Mouse (Mus musculus): Measurements from ENCODE around the gene Kcna2. TPM values are rescaled to one million over a fixed set of nuclear protein-coding genes. Genes with fewer than 3 reads are reported as not detected.

Kcna2 gene
- total and polyA plus RNA-seq, 3 experiments: not detected

DNA sequence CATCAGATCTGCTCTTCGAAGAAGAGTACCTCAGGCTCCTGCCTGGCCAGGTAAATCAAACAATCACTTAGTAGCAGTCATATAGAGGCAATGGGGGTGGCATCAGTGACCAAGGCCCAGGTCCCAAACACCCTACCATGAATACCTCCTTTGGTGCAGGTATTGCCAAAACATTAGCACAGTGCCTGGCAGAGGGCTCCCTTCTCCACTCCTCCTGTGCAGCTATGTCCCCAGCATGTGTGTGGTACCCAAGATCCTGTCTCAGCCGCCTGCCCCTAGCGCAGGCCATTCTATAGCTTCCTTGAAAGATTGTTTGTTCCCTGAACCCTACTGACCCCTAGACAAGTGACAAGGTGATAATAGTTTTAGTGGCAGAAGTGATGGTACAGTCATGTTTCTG lies 2.5 kb downstream of the Kcna2 start:
- H3K27me3 ChIP-seq (replicated peaks): peaks cover 2% of the 10 kb centered on the region
- in situ Hi-C loops (cut with MboI; ENCODE audit: low pct_ligation_motif_present, low pct_unique_long_range_greater_than_20kb, low sequenced_read_pairs): no loop called here

DNA sequence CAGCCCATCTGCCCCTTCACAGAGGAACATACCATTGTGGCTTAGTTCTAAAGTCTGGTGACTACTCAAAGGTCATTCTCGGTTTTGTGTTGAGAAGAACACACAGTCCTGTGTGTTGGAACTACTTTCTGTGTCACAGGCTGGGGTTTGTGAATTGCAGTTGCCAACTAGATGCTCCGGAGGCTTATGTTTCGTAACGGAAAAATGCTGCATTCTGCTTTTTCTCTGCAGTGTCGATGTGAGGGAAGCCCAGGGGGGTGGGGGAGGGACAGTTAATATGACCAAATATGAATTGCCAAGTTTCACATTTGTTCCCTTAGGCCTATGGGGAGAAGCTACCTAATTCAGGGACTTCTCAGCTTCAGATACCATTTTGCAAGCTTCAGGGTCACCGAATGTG lies 5.0 kb downstream of the Kcna2 start:
- no peak for DNase-seq (ENCODE audit: extremely low read depth)
- TF ChIP-seq JUN (IDR thresholded peaks at IDR 0.05; ENCODE audit: insufficient read depth, low read depth, low read length): no peak
- peaks cover 2% of the 10 kb centered on the region for H3K27me3 ChIP-seq (replicated peaks)
- H3K4me1 ChIP-seq (ENCODE audit: control insufficient read depth in 1 of 2, insufficient read depth in 2 of 2): no peaks in the 10 kb centered on the region
- no peak overlapping the region for H3K4me3 ChIP-seq (replicated peaks in 1 of 3; ENCODE audit: low read depth in 2 of 3, low read length in 2 of 3, poor library complexity in 1 of 3)
- no peak overlapping the region for H3K4me2 ChIP-seq (ENCODE audit: insufficient read depth, low read depth, poor library complexity, severe bottlenecking)
- dilution Hi-C loops (cut with MboI; ENCODE audit: extremely low pct_ligation_motif_present, extremely low pct_unique_long_range_greater_than_20kb, low sequenced_read_pairs): no loop called here
- H3K36me3 ChIP-seq (replicated peaks in 1 of 2; ENCODE audit: control insufficient read depth in 1 of 2, insufficient read depth in 1 of 2, low read length in 1 of 2): no peaks in the 10 kb centered on the region
- H3K27ac ChIP-seq (ENCODE audit: insufficient read depth, low read depth): no peak overlapping the region
- no peak overlapping the region for H3K9ac ChIP-seq (ENCODE audit: insufficient read depth, low read depth)
- in situ Hi-C loops (cut with MboI; ENCODE audit: low pct_ligation_motif_present, low pct_unique_long_range_greater_than_20kb, low sequenced_read_pairs): no loop called here
- peaks cover 3% of the 10 kb centered on the region for H3K9me3 ChIP-seq (replicated peaks; ENCODE audit: low read length)
- H3K79me2 ChIP-seq (replicated peaks; ENCODE audit: control insufficient read depth, extremely low read depth, insufficient read depth, poor library complexity, severe bottlenecking): no peaks in the 10 kb centered on the region

More for the DNA sequence above, 2.5 kb downstream of the Kcna2 start:
- Histone ChIP-seq H3K27ac (ENCODE audit: insufficient read depth, low read depth) (no peak overlapping the region), H3K9me3 (replicated peaks; ENCODE audit: low read length) (peaks cover 3% of the 10 kb centered on the region), H3K4me1 (ENCODE audit: control insufficient read depth in 1 of 2, insufficient read depth in 2 of 2) (peaks cover 3 to 12% of the 10 kb centered on the region in 2 experiments), H3K4me3 (replicated peaks in 1 of 3; ENCODE audit: low read depth in 2 of 3, low read length in 2 of 3, poor library complexity in 1 of 3) (no peak overlapping the region), H3K9ac (ENCODE audit: insufficient read depth, low read depth) (no peak overlapping the region), H3K36me3 (replicated peaks in 1 of 2; ENCODE audit: control insufficient read depth in 1 of 2, insufficient read depth in 1 of 2, low read length in 1 of 2) (no peaks in the 10 kb centered on the region), H3K79me2 (replicated peaks; ENCODE audit: control insufficient read depth, extremely low read depth, insufficient read depth, poor library complexity, severe bottlenecking) (no peaks in the 10 kb centered on the region), H3K4me2 (ENCODE audit: insufficient read depth, low read depth, poor library complexity, severe bottlenecking) (no peak overlapping the region)
- TF ChIP-seq RCOR1 (conservative IDR thresholded peaks at IDR 0.05; ENCODE audit: low read depth, low read length): no peak
- TF ChIP-seq UBTF (IDR thresholded peaks at IDR 0.05; ENCODE audit: low read depth, low read length): no peak
- no peak for TF ChIP-seq ZNF384 (IDR thresholded peaks at IDR 0.05; ENCODE audit: low read depth, low read length)
- TF ChIP-seq HCFC1 (IDR thresholded peaks at IDR 0.05; ENCODE audit: low read depth, low read length): no peak
- no peak for TF ChIP-seq JUN (IDR thresholded peaks at IDR 0.05; ENCODE audit: insufficient read depth, low read depth, low read length)
- no peak for TF ChIP-seq EP300 (IDR thresholded peaks at IDR 0.05; ENCODE audit: low read length)
- TF ChIP-seq POLR2A (IDR thresholded peaks at IDR 0.05; ENCODE audit: low read depth, low read length): no peak
- no peak for TF ChIP-seq MEF2A (IDR thresholded peaks at IDR 0.05; ENCODE audit: borderline replicate concordance, low read depth, low read length)
- no peak for TF ChIP-seq RAD21 (IDR thresholded peaks at IDR 0.05; ENCODE audit: low read depth, low read length)
- no peak for TF ChIP-seq IRF4 (IDR thresholded peaks at IDR 0.05; ENCODE audit: low read depth, low read length)
- no peak for TF ChIP-seq CTCF (conservative IDR thresholded peaks at IDR 0.05 in 1 of 2, IDR thresholded peaks at IDR 0.05 in 1 of 2; ENCODE audit: low read depth in 2 of 2, low read length in 2 of 2)
- TF ChIP-seq MAFK (IDR thresholded peaks at IDR 0.05; ENCODE audit: insufficient replicate concordance, low read length): no peak
- no peak for TF ChIP-seq SIN3A (IDR thresholded peaks at IDR 0.05; ENCODE audit: low read length)
- no peak for TF ChIP-seq MAX (IDR thresholded peaks at IDR 0.05; ENCODE audit: low read length)
- no peak for TF ChIP-seq POLR2AphosphoS2 (IDR thresholded peaks at IDR 0.05; ENCODE audit: low read depth, low read length)
- no peak for TF ChIP-seq ZKSCAN1 (IDR thresholded peaks at IDR 0.05; ENCODE audit: borderline replicate concordance, low read depth, low read length)
- no peak for TF ChIP-seq NELFE (IDR thresholded peaks at IDR 0.05; ENCODE audit: low read depth, low read length)
- TF ChIP-seq SMC3 (IDR thresholded peaks at IDR 0.05; ENCODE audit: low read depth, low read length): no peak
- TF ChIP-seq ELF1 (IDR thresholded peaks at IDR 0.05; ENCODE audit: low read depth, low read length): no peak
- no peak for TF ChIP-seq ZMIZ1 (IDR thresholded peaks at IDR 0.05; ENCODE audit: low read depth, low read length)
- DNase-seq (ENCODE audit: extremely low read depth): no peak
- dilution Hi-C loops (cut with MboI; ENCODE audit: extremely low pct_ligation_motif_present, extremely low pct_unique_long_range_greater_than_20kb, low sequenced_read_pairs): no loop called here

All from CH12.LX (cell line).